Mouse (Mus musculus): ENCODE measurements at regions not wholly inside any gene's neighbourhood (a gene's known extent, or its start where the extent isn't known, plus 50 kb on each side); places are given as distances from the start of the nearest gene placed in this dataset.

- TF ChIP-seq REST (IDR thresholded peaks at IDR 0.05; ENCODE audit: insufficient read depth, insufficient read length) (no peak), TCF3 (IDR thresholded peaks at IDR 0.05; ENCODE audit: insufficient read length, low read depth) (no peak), E2F4 (IDR thresholded peaks at IDR 0.05; ENCODE audit: insufficient read depth) (no peak), POLR2A (IDR thresholded peaks at IDR 0.05; ENCODE audit: insufficient read length, low read depth) (no peak), MYOG (IDR thresholded peaks at IDR 0.05; ENCODE audit: control insufficient read depth in 1 of 3, insufficient read depth in 1 of 3, insufficient read length in 2 of 3, low read depth in 2 of 3) (no peak), CEBPB (IDR thresholded peaks at IDR 0.05; ENCODE audit: insufficient read depth, poor library complexity, severe bottlenecking) (no peak), TCF12 (IDR thresholded peaks at IDR 0.05; ENCODE audit: insufficient read depth, poor library complexity, severe bottlenecking) (no peak), POLR2AphosphoS2 (IDR thresholded peaks at IDR 0.05; ENCODE audit: insufficient read length, low read depth) (no peak), MYOD1 (IDR thresholded peaks at IDR 0.05; ENCODE audit: control insufficient read depth in 1 of 3, insufficient read length in 2 of 3, low read depth in 2 of 3) (no peak), USF1 (IDR thresholded peaks at IDR 0.05; ENCODE audit: low read depth) (no peak), MAX (IDR thresholded peaks at IDR 0.05; ENCODE audit: low read depth) (no peak), SRF (IDR thresholded peaks at IDR 0.05; ENCODE audit: control insufficient read depth, insufficient read length, low read depth) (no peak)
These were observed 286.2 kb upstream of the Mki67 start for GRCm38 (mm10) chr7:136002382-136002781.

All from myocyte (in vitro differentiated cells).